Mouse (Mus musculus): Measurements from ENCODE around the gene Gata1. TPM values are rescaled to one million over a fixed set of nuclear protein-coding genes. Genes with fewer than 3 reads are reported as not detected.
A peak's percentile ranks its signal among the peaks of the same experiment; 100 is the strongest.
"Not testable (repeated sequence)": the region's sequence is repeated elsewhere in the genome, so short reads cannot be mapped to it uniquely, and the experiment has no call there.

Gata1 gene
- polyA plus RNA-seq, 1 experiment from 2014 or later, result 2.5 TPM

GRCm38 (mm10) chrX:8009356-8009755 is 31.5 kb upstream of the Gata1 start:
- H3K27me3 ChIP-seq (replicated peaks; ENCODE audit: control insufficient read depth, insufficient read depth, low read length); H3K4me1 ChIP-seq (ENCODE audit: control insufficient read depth, insufficient read depth, low read length); H3K4me3 ChIP-seq (ENCODE audit: low read length); H3K9ac ChIP-seq (ENCODE audit: low read depth, low read length); H3K4me2 ChIP-seq (ENCODE audit: low read depth, low read length); H3K9me3 ChIP-seq (ENCODE audit: control insufficient read depth, low read length); ATAC-seq; H3K36me3 ChIP-seq (ENCODE audit: control insufficient read depth, insufficient read depth, low read length); H3K27ac ChIP-seq (ENCODE audit: low read length): not testable (repeated sequence)
- WGBS, result 83% methylated on average over 4 of the region's 4 CpGs

DNA sequence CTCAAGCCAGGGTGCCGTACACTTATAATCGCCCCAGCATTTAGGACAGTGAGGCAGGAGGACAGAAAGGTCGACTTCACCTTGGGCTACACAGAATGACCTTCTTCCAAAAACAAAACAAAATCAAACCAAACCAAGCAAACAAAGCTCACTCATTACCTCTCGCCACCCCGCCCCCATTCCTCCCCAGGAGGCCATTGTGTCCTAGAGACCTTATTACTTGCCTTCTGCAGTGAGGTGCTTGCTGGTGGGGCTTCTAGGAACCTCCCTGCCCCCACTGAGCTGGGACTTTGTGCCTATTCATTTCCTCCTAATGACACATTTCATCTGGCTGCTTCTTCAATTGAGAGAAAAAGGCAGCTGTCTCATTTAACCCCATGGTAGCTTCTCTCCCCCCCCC is 30.7 kb upstream of the Gata1 start:
- WGBS, result 43% methylated on average over 5 of the region's 5 CpGs
- Histone ChIP-seq H3K4me1 (ENCODE audit: control insufficient read depth, insufficient read depth, low read length) (no peaks in the 10 kb centered on the region), H3K4me2 (ENCODE audit: low read depth, low read length) (no peak overlapping the region), H3K9ac (ENCODE audit: low read depth, low read length) (no peak overlapping the region), H3K27ac (ENCODE audit: low read length) (no peak overlapping the region), H3K9me3 (ENCODE audit: control insufficient read depth, low read length) (no peaks in the 10 kb centered on the region), H3K27me3 (replicated peaks; ENCODE audit: control insufficient read depth, insufficient read depth, low read length) (no peaks in the 10 kb centered on the region), H3K4me3 (ENCODE audit: low read length) (no peak overlapping the region), H3K36me3 (ENCODE audit: control insufficient read depth, insufficient read depth, low read length) (no peaks in the 10 kb centered on the region)
- ATAC-seq, result no peak

- WGBS, result 63% methylated on average over 4 of the region's 4 CpGs
- H3K9me3 ChIP-seq (ENCODE audit: control insufficient read depth, low read length), result no peaks in the 10 kb centered on the region
- H3K9ac ChIP-seq (ENCODE audit: low read depth, low read length), result no peak overlapping the region
- no peaks in the 10 kb centered on the region for H3K36me3 ChIP-seq (ENCODE audit: control insufficient read depth, insufficient read depth, low read length)
- no peak for ATAC-seq
- H3K4me3 ChIP-seq (ENCODE audit: low read length), result no peak overlapping the region
- H3K4me2 ChIP-seq (ENCODE audit: low read depth, low read length), result no peak overlapping the region
- no peaks in the 10 kb centered on the region for H3K4me1 ChIP-seq (ENCODE audit: control insufficient read depth, insufficient read depth, low read length)
- H3K27me3 ChIP-seq (replicated peaks; ENCODE audit: control insufficient read depth, insufficient read depth, low read length), result no peaks in the 10 kb centered on the region
- H3K27ac ChIP-seq (ENCODE audit: low read length), result no peak overlapping the region
Measured at GRCm38 (mm10) chrX:8002971-8003370, 25.1 kb upstream of the Gata1 start.

DNA sequence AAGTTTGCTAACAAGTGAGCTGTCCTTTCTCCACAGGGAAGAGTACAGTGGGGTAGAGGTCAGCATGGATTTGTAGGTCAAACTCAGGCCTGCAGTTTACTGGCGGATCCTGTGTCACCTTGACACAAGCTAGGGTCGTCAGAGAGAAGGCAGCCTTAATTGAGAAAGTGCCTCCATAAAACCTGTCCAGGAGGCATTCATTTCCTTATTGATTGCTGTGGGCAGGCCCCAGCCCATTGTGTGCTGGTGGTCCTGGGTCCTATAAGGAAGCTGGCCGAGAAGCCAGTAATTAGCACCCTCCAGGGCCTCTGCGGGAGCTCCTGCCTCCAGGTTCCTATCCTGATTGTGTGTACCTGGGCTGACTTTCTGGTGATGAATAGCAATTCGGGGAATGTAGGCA is 24.1 kb upstream of the Gata1 start:
- no peaks in the 10 kb centered on the region for H3K27me3 ChIP-seq (replicated peaks; ENCODE audit: control insufficient read depth, insufficient read depth, low read length)
- H3K4me3 ChIP-seq (ENCODE audit: low read length), result no peak overlapping the region
- ATAC-seq, result no peak
- 30% methylated on average over 5 of the region's 5 CpGs for WGBS
- H3K4me2 ChIP-seq (ENCODE audit: low read depth, low read length), result no peak overlapping the region
- H3K4me1 ChIP-seq (ENCODE audit: control insufficient read depth, insufficient read depth, low read length), result no peaks in the 10 kb centered on the region
- no peaks in the 10 kb centered on the region for H3K9me3 ChIP-seq (ENCODE audit: control insufficient read depth, low read length)
- no peaks in the 10 kb centered on the region for H3K36me3 ChIP-seq (ENCODE audit: control insufficient read depth, insufficient read depth, low read length)
- H3K27ac ChIP-seq (ENCODE audit: low read length), result no peak overlapping the region
- H3K9ac ChIP-seq (ENCODE audit: low read depth, low read length), result no peak overlapping the region

DNA sequence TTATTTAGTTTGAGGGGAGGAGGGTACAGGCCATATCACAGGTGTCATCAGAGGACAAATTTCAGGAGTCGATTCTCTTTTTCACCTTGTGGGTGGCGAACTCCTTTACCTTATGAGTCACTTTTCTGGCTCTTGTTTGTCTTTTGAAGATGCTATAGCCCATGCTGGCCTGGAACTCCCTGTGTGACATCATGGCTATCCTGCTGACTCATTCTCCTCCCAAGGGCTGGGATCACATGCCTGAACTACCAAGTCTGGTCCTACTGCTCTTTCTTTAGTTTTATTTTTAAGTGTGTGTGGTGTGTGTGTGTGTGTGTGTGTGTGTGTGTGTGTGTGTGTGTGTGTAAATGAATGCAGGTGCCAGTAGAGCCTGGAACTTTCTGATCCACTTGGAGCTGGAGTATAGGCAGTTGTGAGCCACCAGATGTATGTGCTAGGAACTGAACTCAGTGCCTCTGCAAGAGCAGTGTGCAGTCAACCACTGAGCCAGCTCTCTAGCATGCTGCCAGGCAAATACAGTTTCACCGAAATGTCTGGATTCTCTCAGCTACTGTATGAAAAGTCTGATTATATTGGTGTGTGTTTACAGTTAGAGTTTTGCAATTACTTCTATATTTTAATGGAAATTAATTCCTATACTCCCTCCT is 22.8 kb upstream of the Gata1 start:
- Histone ChIP-seq H3K4me3 (ENCODE audit: low read length) (no peak overlapping the region), H3K9ac (ENCODE audit: low read depth, low read length) (no peak overlapping the region), H3K9me3 (ENCODE audit: control insufficient read depth, low read length) (no peaks in the 10 kb centered on the region), H3K36me3 (ENCODE audit: control insufficient read depth, insufficient read depth, low read length) (no peaks in the 10 kb centered on the region), H3K27ac (ENCODE audit: low read length) (no peak overlapping the region), H3K4me1 (ENCODE audit: control insufficient read depth, insufficient read depth, low read length) (no peaks in the 10 kb centered on the region), H3K27me3 (replicated peaks; ENCODE audit: control insufficient read depth, insufficient read depth, low read length) (no peaks in the 10 kb centered on the region), H3K4me2 (ENCODE audit: low read depth, low read length) (no peak overlapping the region)
- 76% methylated on average over 3 of the region's 3 CpGs for WGBS
- no peak for ATAC-seq

GRCm38 (mm10) chrX:7993068-7993735 is 15.3 kb upstream of the Gata1 start:
- no peaks in the 10 kb centered on the region for H3K4me1 ChIP-seq (ENCODE audit: control insufficient read depth, insufficient read depth, low read length)

DNA sequence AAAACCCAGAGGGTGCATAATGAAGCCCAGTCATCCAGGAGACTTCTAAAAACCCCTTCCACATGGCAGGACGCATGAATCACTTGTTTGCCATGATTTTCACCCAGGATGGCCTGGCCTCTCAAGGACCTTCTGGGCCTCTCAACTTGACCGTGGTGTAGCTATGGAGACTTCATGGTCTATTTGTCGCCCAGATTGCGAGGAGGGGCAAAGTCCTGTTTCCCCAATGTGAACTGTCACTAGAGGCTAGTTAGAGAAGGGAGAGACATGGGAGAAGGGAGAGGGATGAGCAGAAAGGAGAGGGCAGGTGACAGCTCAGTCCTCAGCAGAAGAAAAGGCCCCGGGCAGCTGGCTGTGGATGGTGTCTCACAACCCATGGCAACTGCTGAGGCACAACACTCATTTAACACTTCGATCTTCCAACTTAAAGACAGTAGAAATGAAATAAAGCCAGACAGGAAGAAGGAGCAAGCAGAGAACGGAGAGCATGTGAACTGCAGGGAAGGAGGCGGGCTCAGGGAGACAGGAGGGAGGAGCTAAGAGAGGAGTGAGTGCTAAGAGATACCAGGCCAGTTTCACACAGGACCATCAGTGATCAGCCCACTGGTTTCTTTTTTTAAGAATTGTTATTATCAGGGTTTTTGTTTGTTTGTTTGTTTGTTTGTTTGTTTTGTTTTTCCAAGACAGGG is 14.7 kb upstream of the Gata1 start:
- Histone ChIP-seq H3K4me1 (ENCODE audit: control insufficient read depth, insufficient read depth, low read length) (no peaks in the 10 kb centered on the region), H3K9ac (ENCODE audit: low read depth, low read length) (no peak overlapping the region), H3K4me2 (ENCODE audit: low read depth, low read length) (no peak overlapping the region), H3K9me3 (ENCODE audit: control insufficient read depth, low read length) (no peaks in the 10 kb centered on the region), H3K27ac (ENCODE audit: low read length) (no peak overlapping the region), H3K27me3 (replicated peaks; ENCODE audit: control insufficient read depth, insufficient read depth, low read length) (no peaks in the 10 kb centered on the region), H3K4me3 (ENCODE audit: low read length) (no peak overlapping the region), H3K36me3 (ENCODE audit: control insufficient read depth, insufficient read depth, low read length) (no peaks in the 10 kb centered on the region)
- peak; percentile 79 for ATAC-seq
- 51% methylated on average over 8 of the region's 8 CpGs for WGBS

More at GRCm38 (mm10) chrX:7993068-7993735, 15.3 kb upstream of the Gata1 start:
- Histone ChIP-seq H3K9me3 (ENCODE audit: control insufficient read depth, low read length) (no peaks in the 10 kb centered on the region), H3K4me3 (ENCODE audit: low read length) (no peak overlapping the region), H3K4me2 (ENCODE audit: low read depth, low read length) (no peak overlapping the region), H3K36me3 (ENCODE audit: control insufficient read depth, insufficient read depth, low read length) (no peaks in the 10 kb centered on the region), H3K9ac (ENCODE audit: low read depth, low read length) (no peak overlapping the region), H3K27ac (ENCODE audit: low read length) (no peak overlapping the region), H3K27me3 (replicated peaks; ENCODE audit: control insufficient read depth, insufficient read depth, low read length) (no peaks in the 10 kb centered on the region)
- 64% methylated on average over 10 of the region's 10 CpGs for WGBS
- peak; percentile 53 for ATAC-seq

- H3K4me2 ChIP-seq (ENCODE audit: low read depth, low read length), result no peak overlapping the region
- peak; percentile 50; the same call in 1 of the 2 replicates for ATAC-seq
- 81% methylated on average over 7 of the region's 7 CpGs for WGBS
- no peaks in the 10 kb centered on the region for H3K9me3 ChIP-seq (ENCODE audit: control insufficient read depth, low read length)
- H3K4me1 ChIP-seq (ENCODE audit: control insufficient read depth, insufficient read depth, low read length), result no peaks in the 10 kb centered on the region
- H3K27ac ChIP-seq (ENCODE audit: low read length), result no peak overlapping the region
- no peaks in the 10 kb centered on the region for H3K27me3 ChIP-seq (replicated peaks; ENCODE audit: control insufficient read depth, insufficient read depth, low read length)
- no peak overlapping the region for H3K4me3 ChIP-seq (ENCODE audit: low read length)
- H3K9ac ChIP-seq (ENCODE audit: low read depth, low read length), result no peak overlapping the region
- no peaks in the 10 kb centered on the region for H3K36me3 ChIP-seq (ENCODE audit: control insufficient read depth, insufficient read depth, low read length)
Measured at GRCm38 (mm10) chrX:7981368-7981767, 3.5 kb upstream of the Gata1 start.

DNA sequence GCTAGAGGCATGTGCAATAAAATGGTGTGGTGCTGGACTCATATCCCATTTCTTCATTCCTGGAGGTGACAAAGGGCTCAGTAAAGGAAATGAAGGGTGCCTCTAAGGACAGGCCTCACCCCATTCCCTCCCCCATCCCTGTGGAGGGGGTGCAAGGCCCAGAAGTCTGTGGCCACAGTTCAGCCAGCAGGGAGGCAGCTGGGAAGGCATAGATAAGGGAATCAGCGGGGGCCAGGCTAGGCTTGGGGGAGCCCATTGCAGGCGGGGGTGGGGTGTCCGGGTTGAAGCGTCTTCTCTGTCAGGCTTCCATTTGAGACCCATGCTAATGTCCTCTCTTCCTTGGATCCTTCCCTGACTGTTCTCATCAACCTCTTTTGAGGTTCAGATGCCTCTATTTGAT is 6.6 kb downstream of the Gata1 start:
- Histone ChIP-seq H3K4me1 (ENCODE audit: control insufficient read depth, insufficient read depth, low read length) (no peaks in the 10 kb centered on the region), H3K27ac (ENCODE audit: low read length) (no peak overlapping the region), H3K9ac (ENCODE audit: low read depth, low read length) (no peak overlapping the region), H3K4me2 (ENCODE audit: low read depth, low read length) (no peak overlapping the region), H3K27me3 (replicated peaks; ENCODE audit: control insufficient read depth, insufficient read depth, low read length) (no peaks in the 10 kb centered on the region), H3K4me3 (ENCODE audit: low read length) (no peak overlapping the region), H3K36me3 (ENCODE audit: control insufficient read depth, insufficient read depth, low read length) (no peaks in the 10 kb centered on the region), H3K9me3 (ENCODE audit: control insufficient read depth, low read length) (no peaks in the 10 kb centered on the region)
- ATAC-seq, result peak; percentile 64
- 67% methylated on average over 4 of the region's 4 CpGs for WGBS
